Mouse (Mus musculus) MEL (cell line): ENCODE measurements at regions not wholly inside any gene's neighbourhood (a gene's known extent, or its start where the extent isn't known, plus 50 kb on each side); places are given as distances from the start of the nearest gene placed in this dataset.

ENCODE experiments used
- DNase-seq: peaks from one replicate; pipeline ENCODE4 v3.0.0; 2011; ENCODE audit warnings: low read depth, low spot score
- H3K27ac ChIP-seq: 2 replicates; pipeline ENCODE4 v1.5.1; 2012; ENCODE audit warnings: low read depth, mild to moderate bottlenecking, control low read depth, low read length, moderate library complexity; ENCODE audit not compliant: control insufficient read depth
- H3K27me3 ChIP-seq, 2 experiments: fragments of 150-350 bp in 1 of 2; sonication (generic) in 1 of 2; 2 replicates each; pipeline ENCODE4 v1.6.1; 2012; ENCODE audit warnings: low read length in 2 of 2, mild to moderate bottlenecking in 2 of 2, improper control_type of control experiment in 1 of 2, moderate library complexity in 1 of 2; ENCODE audit not compliant: insufficient read depth in 2 of 2, control insufficient read depth in 1 of 2
- H3K36me3 ChIP-seq, 2 experiments: 2 replicates each; pipeline ENCODE4 v1.6.1; 2012 to 2014; ENCODE audit warnings: low read length in 2 of 2, improper control_type of control experiment in 1 of 2, inconsistent platforms in 1 of 2, mild to moderate bottlenecking in 1 of 2; ENCODE audit not compliant: insufficient read depth in 2 of 2, control insufficient read depth in 1 of 2
- H3K4me1 ChIP-seq, 2 experiments: fragments of 150-350 bp in 1 of 2; sonication (generic) in 1 of 2; 2 replicates each; pipeline ENCODE4 v1.6.1; 2012; ENCODE audit warnings: low read length in 2 of 2, improper control_type of control experiment in 1 of 2, mild to moderate bottlenecking in 1 of 2; ENCODE audit not compliant: insufficient read depth in 2 of 2, control insufficient read depth in 1 of 2
- H3K4me3 ChIP-seq, 2 experiments: fragments of 150-350 bp in 1 of 2; sonication (generic) in 1 of 2; 2 replicates each; pipeline ENCODE4 v1.5.1; 2012; ENCODE audit warnings: low read depth in 2 of 2, low read length in 2 of 2, mild to moderate bottlenecking in 2 of 2, moderate library complexity in 2 of 2, control low read depth in 1 of 2, improper control_type of control experiment in 1 of 2; ENCODE audit not compliant: control insufficient read depth in 1 of 2, insufficient read depth in 1 of 2
- H3K79me2 ChIP-seq: 2 replicates; pipeline ENCODE4 v1.6.1; 2012; ENCODE audit warnings: mild to moderate bottlenecking, low read length, moderate library complexity; ENCODE audit not compliant: control insufficient read depth, poor library complexity, insufficient read depth
- H3K9ac ChIP-seq: 2 replicates; pipeline ENCODE4 v1.6.1; 2012; ENCODE audit warnings: low read depth, mild to moderate bottlenecking, control low read depth, low read length, moderate library complexity; ENCODE audit not compliant: control insufficient read depth, poor library complexity, severe bottlenecking
- H3K9me3 ChIP-seq: fragments of 150-350 bp; sonication (generic); replicated peaks from 2 replicates; pipeline ENCODE4 v1.6.1; 2012; ENCODE audit warnings: mild to moderate bottlenecking, low read length, improper control_type of control experiment, moderate library complexity; ENCODE audit not compliant: insufficient read depth
- BHLHE40 ChIP-seq: IDR thresholded peaks from 2 replicates; pipeline ENCODE4 v1.6.1; 2012; ENCODE audit warnings: low read depth, mild to moderate bottlenecking, inconsistent platforms, low read length, improper control_type of control experiment, borderline replicate concordance
- CHD1 ChIP-seq: IDR thresholded peaks from 2 replicates; pipeline ENCODE4 v1.6.1; 2012; ENCODE audit warnings: low read depth, mild to moderate bottlenecking, inconsistent platforms, low read length, improper control_type of control experiment
- ELF1 ChIP-seq: IDR thresholded peaks from 2 replicates; pipeline ENCODE4 v1.6.1; 2014; ENCODE audit warnings: low read depth, mild to moderate bottlenecking, inconsistent platforms, low read length, improper control_type of control experiment, moderate library complexity
- EP300 ChIP-seq, 2 experiments: IDR thresholded peaks; 2 replicates each; pipeline ENCODE4 v1.6.1; 2011; ENCODE audit warnings: improper control_type of control experiment in 2 of 2, low read length in 2 of 2, low read depth in 1 of 2, mild to moderate bottlenecking in 1 of 2
- ETS1 ChIP-seq: IDR thresholded peaks from 2 replicates; pipeline ENCODE4 v1.6.1; 2012; ENCODE audit warnings: low read depth, mild to moderate bottlenecking, inconsistent platforms, low read length, improper control_type of control experiment, moderate library complexity
- HCFC1 ChIP-seq: IDR thresholded peaks from 2 replicates; pipeline ENCODE4 v1.6.1; 2012; ENCODE audit warnings: low read depth, mild to moderate bottlenecking, inconsistent platforms, low read length, improper control_type of control experiment, moderate library complexity
- MAFK ChIP-seq: IDR thresholded peaks from 2 replicates; pipeline ENCODE4 v1.6.1; 2011; ENCODE audit warnings: low read depth, mild to moderate bottlenecking, low read length, improper control_type of control experiment, borderline replicate concordance
- MYB ChIP-seq: IDR thresholded peaks from 2 replicates; pipeline ENCODE4 v1.6.1; 2011; ENCODE audit warnings: mild to moderate bottlenecking, low read depth, low read length, improper control_type of control experiment
- NRF1 ChIP-seq: IDR thresholded peaks from 2 replicates; pipeline ENCODE4 v1.6.1; 2014; ENCODE audit warnings: low read depth, mild to moderate bottlenecking, inconsistent platforms, low read length, improper control_type of control experiment, moderate library complexity; ENCODE audit not compliant: poor library complexity, insufficient read depth, severe bottlenecking
- POLR2A ChIP-seq, 2 experiments: IDR thresholded peaks; 2 replicates each; pipeline ENCODE4 v1.6.1; 2011 to 2012; ENCODE audit warnings: low read length in 2 of 2, mild to moderate bottlenecking in 2 of 2, control low read depth in 1 of 2, improper control_type of control experiment in 1 of 2, low read depth in 1 of 2, moderate library complexity in 1 of 2; ENCODE audit not compliant: control insufficient read depth in 1 of 2, insufficient read depth in 1 of 2, poor library complexity in 1 of 2
- POLR2AphosphoS2 ChIP-seq: IDR thresholded peaks from 2 replicates; pipeline ENCODE4 v1.6.1; 2011; ENCODE audit warnings: low read length, improper control_type of control experiment
- RAD21 ChIP-seq: IDR thresholded peaks from 2 replicates; pipeline ENCODE4 v1.6.1; 2011; ENCODE audit warnings: mild to moderate bottlenecking, low read depth, low read length, improper control_type of control experiment
- RCOR1 ChIP-seq: IDR thresholded peaks from 2 replicates; pipeline ENCODE4 v1.6.1; 2012; ENCODE audit warnings: low read depth, mild to moderate bottlenecking, inconsistent platforms, low read length, improper control_type of control experiment
- SMC3 ChIP-seq: IDR thresholded peaks from 2 replicates; pipeline ENCODE4 v1.6.1; 2011; ENCODE audit warnings: low read depth, low read length, improper control_type of control experiment
- TCF12 ChIP-seq: IDR thresholded peaks from 2 replicates; pipeline ENCODE4 v1.6.1; 2014; ENCODE audit warnings: low read depth, mild to moderate bottlenecking, inconsistent platforms, low read length, improper control_type of control experiment, moderate library complexity
- USF1 ChIP-seq: IDR thresholded peaks from 2 replicates; pipeline ENCODE4 v1.6.1; 2014; ENCODE audit warnings: low read depth, mild to moderate bottlenecking, inconsistent platforms, low read length, improper control_type of control experiment, moderate library complexity
- ZMIZ1 ChIP-seq: IDR thresholded peaks from 2 replicates; pipeline ENCODE4 v1.6.1; 2012; ENCODE audit warnings: low read depth, mild to moderate bottlenecking, inconsistent platforms, low read length, improper control_type of control experiment, moderate library complexity
- ZNF384 ChIP-seq: IDR thresholded peaks from 2 replicates; pipeline ENCODE4 v1.6.1; 2012; ENCODE audit warnings: low read depth, mild to moderate bottlenecking, inconsistent platforms, low read length, improper control_type of control experiment

GRCm38 (mm10) chr9:94444140-94444789 lies 93.6 kb downstream of the 1190002N15Rik start:
- no peaks in the 10 kb centered on the region for H3K4me1 ChIP-seq
- H3K79me2 ChIP-seq, result no peaks in the 10 kb centered on the region
- H3K9ac ChIP-seq, result no peak overlapping the region
- DNase-seq, result no peak
- no peak overlapping the region for H3K4me3 ChIP-seq
- no peaks in the 10 kb centered on the region for H3K9me3 ChIP-seq
- no peaks in the 10 kb centered on the region for H3K36me3 ChIP-seq
- TF ChIP-seq HCFC1 (no peak), EP300 (IDR thresholded peaks at IDR 0.05; ENCODE audit: low read depth in 1 of 2, low read length in 2 of 2) (no peak), RCOR1 (no peak), ELF1 (no peak), NRF1 (no peak), CHD1 (no peak), BHLHE40 (no peak), SMC3 (no peak), RAD21 (no peak), POLR2A (IDR thresholded peaks at IDR 0.05; ENCODE audit: control insufficient read depth in 1 of 2, insufficient read depth in 1 of 2, low read depth in 1 of 2, low read length in 2 of 2, poor library complexity in 1 of 2) (no peak), MAFK (no peak), TCF12 (no peak), POLR2AphosphoS2 (no peak), ZNF384 (no peak), ZMIZ1 (no peak), MYB (no peak), USF1 (no peak), ETS1 (no peak)
- H3K27ac ChIP-seq, result no peak overlapping the region
- H3K27me3 ChIP-seq, result no peaks in the 10 kb centered on the region

GRCm38 (mm10) chr9:94441393-94441792 lies 96.5 kb downstream of the 1190002N15Rik start:
- TF ChIP-seq POLR2A (IDR thresholded peaks at IDR 0.05; ENCODE audit: control insufficient read depth in 1 of 2, insufficient read depth in 1 of 2, low read depth in 1 of 2, low read length in 2 of 2, poor library complexity in 1 of 2), result no peak
- TF ChIP-seq, all 39 proteins: peak for 0
- no peak overlapping the region for H3K27ac ChIP-seq
- no peaks in the 10 kb centered on the region for H3K79me2 ChIP-seq
- no peak overlapping the region for H3K4me3 ChIP-seq
- H3K9me3 ChIP-seq, result no peaks in the 10 kb centered on the region
- no peaks in the 10 kb centered on the region for H3K27me3 ChIP-seq
- no peak overlapping the region for H3K9ac ChIP-seq
- no peaks in the 10 kb centered on the region for H3K36me3 ChIP-seq
- no peak for DNase-seq
- H3K4me1 ChIP-seq, result no peaks in the 10 kb centered on the region
